Mouse (Mus musculus) liver, adult 10 weeks (tissue): ENCODE measurements around the gene Pomgnt1. TPM values are rescaled to one million over a fixed set of nuclear protein-coding genes. Genes with fewer than 3 reads are reported as not detected.

ENCODE experiments used
- polyA plus RNA-seq: library from polyadenylated mRNA; stranded (reverse); fragments of 350-450 nt; fragmentation: Illumina TruSeq; extraction: RNeasy Lipid Tissue Mini Kit (QIAGEN cat#74804); gene quantifications from one replicate; pipeline ENCODE4 v1.2.3, GENCODE M21; 2014; ENCODE audit warnings: low read depth, low replicate concordance

Gene Pomgnt1
- 4.5 TPM for polyA plus RNA-seq

GRCm38 (mm10) chr4:116123602-116124519, at the start of gene Pomgnt1, which contains the start of gene Rad54l:
Pomgnt1 (plus strand) TSS chr4:116123840.
Rad54l (minus strand) TSS chr4:116123690.

GRCm38 (mm10) chr4:116074861-116075620, 48.6 kb upstream of the Pomgnt1 start, which contains the start of the genes Uqcrh and Lrrc41:
Uqcrh (minus strand) TSS chr4:116075071.
Lrrc41 (plus strand) TSS chr4:116075269.

GRCm38 (mm10) chr4:116151238-116151637, 27.6 kb downstream of the Pomgnt1 start, which contains the start of gene Lurap1:
Lurap1 (minus strand) TSS chr4:116151338.

GRCm38 (mm10) chr4:116167404-116167803, 43.8 kb downstream of the Pomgnt1 start, which contains the start of gene Tspan1:
Tspan1 (minus strand) TSS chr4:116167601.

GRCm38 (mm10) chr4:116173072-116173471, 49.4 kb downstream of the Pomgnt1 start, which contains the start of the genes 1700042G07Rik and Gm49337:
1700042G07Rik (plus strand) TSS chr4:116173372.
Gm49337 (plus strand) TSS chr4:116173384.

Other genes starting within 250 kb of the Pomgnt1 start
- gene Kncn, start 239.4 kb upstream of the Pomgnt1 start, polyA plus RNA-seq, result not detected
- gene 6430628N08Rik, start 233.2 kb upstream of the Pomgnt1 start, polyA plus RNA-seq, result not detected
- gene Dmbx1, start 183.9 kb upstream of the Pomgnt1 start, polyA plus RNA-seq, result not detected
- 25.8 TPM for gene Faah, start 105.9 kb upstream of the Pomgnt1 start, polyA plus RNA-seq
- 10.8 TPM for gene Nsun4, start 70.0 kb upstream of the Pomgnt1 start, polyA plus RNA-seq
- gene Uqcrh, start 48.8 kb upstream of the Pomgnt1 start, polyA plus RNA-seq, result 397 TPM
- 5.2 TPM for gene Lrrc41, start 48.6 kb upstream of the Pomgnt1 start, polyA plus RNA-seq
- not detected for gene Rad54l, start 150 bp upstream of the Pomgnt1 start, polyA plus RNA-seq
- 0.21 TPM for gene Lurap1, start 27.5 kb downstream of the Pomgnt1 start, polyA plus RNA-seq
- gene Tspan1, start 43.8 kb downstream of the Pomgnt1 start, polyA plus RNA-seq, result not detected
- gene 1700042G07Rik, start 49.5 kb downstream of the Pomgnt1 start, polyA plus RNA-seq, result not detected
- gene Gm49337, start 49.5 kb downstream of the Pomgnt1 start, polyA plus RNA-seq, result not detected
- 2.2 TPM for gene Pik3r3, start 97.8 kb downstream of the Pomgnt1 start, polyA plus RNA-seq